Mouse (Mus musculus): ENCODE data around the gene Eapp.
"Not testable (repeated sequence)": the region's sequence is repeated elsewhere in the genome, so short reads cannot be mapped to it uniquely, and the experiment has no call there.

Eapp gene

DNA sequence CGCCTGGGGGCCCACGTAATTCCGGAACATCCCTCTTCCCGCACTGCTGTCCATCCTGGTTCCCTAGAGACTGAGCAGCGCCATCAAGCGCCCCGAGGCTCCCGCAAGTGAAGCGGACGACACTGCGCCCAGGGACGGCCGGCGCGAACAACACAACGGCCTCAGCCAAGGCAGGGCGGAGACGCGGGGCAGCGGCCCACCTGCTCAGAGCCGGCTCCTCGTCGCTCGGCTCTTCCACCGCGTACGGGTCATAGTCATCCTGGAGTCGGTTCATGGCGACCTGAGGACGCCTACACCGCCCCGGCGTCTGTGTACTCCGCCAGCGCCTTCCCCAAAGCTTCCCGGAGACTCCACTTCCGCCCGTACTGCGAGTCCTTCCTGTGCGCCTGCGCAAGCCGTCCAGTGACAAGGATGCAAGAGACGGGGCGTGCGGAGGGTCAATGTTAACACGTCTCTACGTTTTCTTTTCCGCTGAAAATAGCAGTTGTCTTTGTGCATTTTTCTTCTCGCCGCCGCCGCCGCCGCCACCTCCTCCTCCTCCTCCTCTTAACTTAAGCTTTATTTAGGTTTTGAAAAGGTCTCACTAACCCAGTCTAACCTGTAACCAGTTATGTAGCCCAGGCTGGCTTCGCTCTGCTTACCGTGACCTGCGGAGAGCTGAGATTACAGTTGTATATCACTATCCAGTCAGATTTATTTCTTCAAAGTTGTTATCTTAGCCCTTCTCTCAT lies at the start of gene Eapp:
Gene Eapp, minus strand, starts transcription at position 387 of the 731 bp plus-strand sequence.
- DNase-seq (ENCODE audit: low read depth): peak; percentile 95

DNA sequence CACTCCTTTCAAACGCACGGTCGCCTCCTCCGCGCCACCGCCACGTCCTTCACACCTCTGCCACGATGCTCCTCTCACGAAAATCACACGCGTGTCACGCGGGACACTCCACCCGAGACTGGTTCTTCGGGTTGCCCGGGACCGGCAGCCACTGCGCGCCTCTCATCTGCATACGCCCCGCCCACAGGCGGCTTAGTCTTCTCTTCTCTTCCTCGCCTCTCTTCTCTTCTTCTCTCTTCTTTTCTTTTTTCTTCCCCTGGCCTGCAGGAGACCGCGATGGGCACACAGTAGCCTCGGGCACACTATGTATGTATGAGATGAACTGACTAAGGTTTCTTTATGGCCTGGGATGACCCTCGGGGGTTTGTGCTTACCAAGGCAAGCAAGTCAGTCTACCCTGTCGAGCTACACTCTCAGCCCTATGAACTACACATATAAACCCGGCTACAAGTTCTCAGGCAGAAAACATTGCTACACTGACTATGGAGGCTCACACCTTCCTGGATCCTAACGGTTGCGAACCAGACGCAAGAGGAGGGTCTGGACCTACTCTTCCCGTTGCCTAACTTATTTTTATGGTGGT lies 43.1 kb upstream of the Eapp start:
- not testable (repeated sequence) for DNase-seq (ENCODE audit: low read depth)

DNA sequence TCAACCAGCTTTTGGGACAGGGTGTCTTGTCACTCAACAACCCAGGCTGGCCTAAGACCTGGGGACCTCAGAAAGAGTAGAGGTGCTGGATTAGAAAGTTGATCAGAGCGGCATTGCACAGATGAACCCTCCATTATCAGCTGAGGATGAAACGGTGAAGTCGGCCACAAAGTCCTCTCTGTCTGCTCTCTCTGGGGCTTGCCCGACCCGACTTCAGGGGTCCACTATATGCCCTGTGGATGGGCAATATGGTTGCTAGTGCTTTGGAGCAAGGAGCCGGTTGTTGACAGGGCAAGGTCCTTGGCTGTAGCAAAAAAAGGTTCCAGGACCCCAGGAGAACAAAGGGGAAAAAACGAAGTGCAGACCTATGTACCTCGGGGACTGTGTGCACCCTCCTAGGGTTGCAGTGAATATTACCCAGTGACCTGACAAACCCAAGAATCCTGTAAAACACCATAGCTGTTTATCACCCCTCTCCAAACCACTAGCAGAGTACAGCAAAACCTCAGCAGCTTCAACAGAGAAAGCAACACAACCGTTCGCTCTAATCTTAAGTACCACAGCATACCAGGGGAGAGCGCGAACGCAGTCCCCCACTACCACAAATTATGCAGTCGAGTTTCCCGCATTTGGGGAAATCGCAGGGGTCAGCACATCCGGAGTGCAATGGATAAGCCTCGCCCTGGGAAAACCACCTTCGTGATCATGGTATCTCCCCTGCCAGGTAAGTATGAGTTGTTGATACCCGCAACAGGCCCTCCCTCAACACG lies 42.4 kb upstream of the Eapp start:
- not testable (repeated sequence) for DNase-seq (ENCODE audit: low read depth)

DNA sequence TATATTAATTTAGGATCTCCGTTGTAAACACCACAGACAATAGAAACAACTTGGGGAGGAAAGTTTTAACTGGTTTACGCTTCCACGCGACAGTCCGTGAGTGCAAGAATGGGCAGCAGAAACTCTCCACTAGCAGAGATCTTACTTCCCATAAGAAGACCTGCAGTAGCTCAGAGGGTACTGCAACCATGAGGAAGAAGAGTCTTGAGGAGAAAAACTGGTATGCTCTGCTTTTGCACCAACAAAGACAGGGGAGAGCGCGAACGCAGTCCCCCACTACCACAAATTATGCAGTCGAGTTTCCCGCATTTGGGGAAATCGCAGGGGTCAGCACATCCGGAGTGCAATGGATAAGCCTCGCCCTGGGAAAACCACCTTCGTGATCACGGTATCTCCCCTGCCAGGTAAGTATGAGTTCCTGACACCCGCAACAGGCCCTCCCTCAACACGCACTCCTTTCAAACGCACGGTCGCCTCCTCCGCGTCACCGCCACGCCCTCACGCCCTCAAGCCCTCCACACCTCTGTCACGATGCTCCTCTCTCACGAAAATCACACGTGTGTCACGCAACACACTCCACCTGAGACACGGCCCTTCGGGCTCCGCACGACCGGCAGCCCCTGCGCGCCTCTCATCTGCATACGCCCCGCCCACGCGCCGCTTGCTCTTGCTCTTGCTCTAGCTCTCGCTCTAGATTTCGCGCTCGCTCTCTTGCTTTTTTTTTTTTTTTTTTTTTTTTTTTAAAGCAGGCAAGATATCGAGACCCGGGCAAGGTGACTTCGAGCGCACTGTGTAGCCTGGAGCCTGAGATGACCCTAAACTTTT lies 38.8 kb upstream of the Eapp start:
- not testable (repeated sequence) for DNase-seq (ENCODE audit: low read depth)

DNA sequence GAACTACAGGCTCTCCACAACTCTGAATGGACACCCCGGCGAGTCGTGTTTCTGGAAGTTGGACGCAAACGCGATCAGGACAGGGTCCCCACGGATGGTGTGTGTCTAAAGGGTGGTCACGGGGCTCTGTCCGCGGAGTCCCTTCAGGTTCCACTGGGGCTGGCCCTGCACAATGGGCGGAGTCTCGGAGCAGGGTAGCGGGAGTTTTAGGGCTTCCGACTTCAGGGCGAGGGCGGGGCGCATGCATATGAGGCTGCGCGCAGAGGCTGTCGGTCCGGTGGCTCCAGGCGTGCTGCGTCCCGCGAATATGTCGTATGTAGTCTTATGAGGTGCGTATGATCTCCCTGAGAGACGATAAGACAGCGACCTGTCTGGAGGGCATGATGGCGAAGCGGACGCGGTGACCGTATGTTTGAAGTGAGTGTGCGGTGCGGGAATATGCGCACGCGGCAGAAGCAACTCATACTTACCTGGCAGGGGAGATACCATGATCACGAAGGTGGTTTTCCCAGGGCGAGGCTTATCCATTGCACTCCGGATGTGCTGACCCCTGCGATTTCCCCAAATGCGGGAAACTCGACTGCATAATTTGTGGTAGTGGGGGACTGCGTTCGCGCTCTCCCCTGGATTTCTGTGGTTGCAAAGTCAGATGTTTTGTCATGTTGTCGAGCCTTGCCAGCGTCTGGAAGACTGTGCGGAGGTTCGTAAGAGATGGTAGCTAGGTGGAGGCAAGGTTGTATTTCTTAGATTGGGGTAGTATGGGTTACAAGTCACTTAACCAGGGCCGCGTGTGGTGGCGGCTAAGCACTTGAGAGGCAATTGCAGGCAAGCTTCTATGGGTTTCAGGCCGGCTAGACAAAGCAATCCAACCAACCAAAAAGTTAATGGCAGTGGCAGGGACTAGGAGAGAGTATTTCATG lies 33.7 kb upstream of the Eapp start:
- DNase-seq (ENCODE audit: low read depth): not testable (repeated sequence)

DNA sequence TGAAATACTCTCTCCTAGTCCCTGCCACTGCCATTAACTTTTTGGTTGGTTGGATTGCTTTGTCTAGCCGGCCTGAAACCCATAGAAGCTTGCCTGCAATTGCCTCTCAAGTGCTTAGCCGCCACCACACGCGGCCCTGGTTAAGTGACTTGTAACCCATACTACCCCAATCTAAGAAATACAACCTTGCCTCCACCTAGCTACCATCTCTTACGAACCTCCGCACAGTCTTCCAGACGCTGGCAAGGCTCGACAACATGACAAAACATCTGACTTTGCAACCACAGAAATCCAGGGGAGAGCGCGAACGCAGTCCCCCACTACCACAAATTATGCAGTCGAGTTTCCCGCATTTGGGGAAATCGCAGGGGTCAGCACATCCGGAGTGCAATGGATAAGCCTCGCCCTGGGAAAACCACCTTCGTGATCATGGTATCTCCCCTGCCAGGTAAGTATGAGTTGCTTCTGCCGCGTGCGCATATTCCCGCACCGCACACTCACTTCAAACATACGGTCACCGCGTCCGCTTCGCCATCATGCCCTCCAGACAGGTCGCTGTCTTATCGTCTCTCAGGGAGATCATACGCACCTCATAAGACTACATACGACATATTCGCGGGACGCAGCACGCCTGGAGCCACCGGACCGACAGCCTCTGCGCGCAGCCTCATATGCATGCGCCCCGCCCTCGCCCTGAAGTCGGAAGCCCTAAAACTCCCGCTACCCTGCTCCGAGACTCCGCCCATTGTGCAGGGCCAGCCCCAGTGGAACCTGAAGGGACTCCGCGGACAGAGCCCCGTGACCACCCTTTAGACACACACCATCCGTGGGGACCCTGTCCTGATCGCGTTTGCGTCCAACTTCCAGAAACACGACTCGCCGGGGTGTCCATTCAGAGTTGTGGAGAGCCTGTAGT lies 23.4 kb upstream of the Eapp start:
- DNase-seq (ENCODE audit: low read depth): not testable (repeated sequence)

DNA sequence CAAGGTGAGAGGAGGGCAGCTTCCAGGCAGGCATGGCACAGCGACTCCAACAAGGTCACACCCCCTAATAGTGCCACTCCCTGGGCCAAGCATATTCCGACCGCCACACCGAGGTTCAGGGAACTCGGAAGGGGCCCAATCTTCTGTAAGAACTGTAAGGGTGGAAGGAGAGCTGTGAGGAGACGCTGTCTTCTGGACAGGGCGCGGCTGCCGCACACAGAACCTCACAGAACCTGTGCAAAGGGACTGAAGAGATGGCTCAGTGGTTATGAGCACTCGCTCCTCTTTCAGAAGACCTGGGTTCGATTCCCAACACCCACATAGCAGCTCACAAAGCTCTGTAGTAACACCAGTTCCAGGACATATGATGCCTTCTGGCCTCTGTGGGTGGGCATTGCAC lies 21.8 kb upstream of the Eapp start:
- DNase-seq (ENCODE audit: low read depth): not testable (repeated sequence)

DNA sequence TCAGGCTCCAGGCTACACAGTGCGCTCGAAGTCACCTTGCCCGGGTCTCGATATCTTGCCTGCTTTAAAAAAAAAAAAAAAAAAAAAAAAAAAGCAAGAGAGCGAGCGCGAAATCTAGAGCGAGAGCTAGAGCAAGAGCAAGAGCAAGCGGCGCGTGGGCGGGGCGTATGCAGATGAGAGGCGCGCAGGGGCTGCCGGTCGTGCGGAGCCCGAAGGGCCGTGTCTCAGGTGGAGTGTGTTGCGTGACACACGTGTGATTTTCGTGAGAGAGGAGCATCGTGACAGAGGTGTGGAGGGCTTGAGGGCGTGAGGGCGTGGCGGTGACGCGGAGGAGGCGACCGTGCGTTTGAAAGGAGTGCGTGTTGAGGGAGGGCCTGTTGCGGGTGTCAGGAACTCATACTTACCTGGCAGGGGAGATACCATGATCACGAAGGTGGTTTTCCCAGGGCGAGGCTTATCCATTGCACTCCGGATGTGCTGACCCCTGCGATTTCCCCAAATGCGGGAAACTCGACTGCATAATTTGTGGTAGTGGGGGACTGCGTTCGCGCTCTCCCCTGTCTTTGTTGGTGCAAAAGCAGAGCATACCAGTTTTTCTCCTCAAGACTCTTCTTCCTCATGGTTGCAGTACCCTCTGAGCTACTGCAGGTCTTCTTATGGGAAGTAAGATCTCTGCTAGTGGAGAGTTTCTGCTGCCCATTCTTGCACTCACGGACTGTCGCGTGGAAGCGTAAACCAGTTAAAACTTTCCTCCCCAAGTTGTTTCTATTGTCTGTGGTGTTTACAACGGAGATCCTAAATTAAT lies 18.3 kb upstream of the Eapp start:
- DNase-seq (ENCODE audit: low read depth): not testable (repeated sequence)

DNA sequence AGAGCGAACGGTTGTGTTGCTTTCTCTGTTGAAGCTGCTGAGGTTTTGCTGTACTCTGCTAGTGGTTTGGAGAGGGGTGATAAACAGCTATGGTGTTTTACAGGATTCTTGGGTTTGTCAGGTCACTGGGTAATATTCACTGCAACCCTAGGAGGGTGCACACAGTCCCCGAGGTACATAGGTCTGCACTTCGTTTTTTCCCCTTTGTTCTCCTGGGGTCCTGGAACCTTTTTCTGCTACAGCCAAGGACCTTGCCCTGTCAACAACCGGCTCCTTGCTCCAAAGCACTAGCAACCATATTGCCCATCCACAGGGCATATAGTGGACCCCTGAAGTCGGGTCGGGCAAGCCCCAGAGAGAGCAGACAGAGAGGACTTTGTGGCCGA lies 14.8 kb upstream of the Eapp start:
- DNase-seq (ENCODE audit: low read depth): not testable (repeated sequence)

DNA sequence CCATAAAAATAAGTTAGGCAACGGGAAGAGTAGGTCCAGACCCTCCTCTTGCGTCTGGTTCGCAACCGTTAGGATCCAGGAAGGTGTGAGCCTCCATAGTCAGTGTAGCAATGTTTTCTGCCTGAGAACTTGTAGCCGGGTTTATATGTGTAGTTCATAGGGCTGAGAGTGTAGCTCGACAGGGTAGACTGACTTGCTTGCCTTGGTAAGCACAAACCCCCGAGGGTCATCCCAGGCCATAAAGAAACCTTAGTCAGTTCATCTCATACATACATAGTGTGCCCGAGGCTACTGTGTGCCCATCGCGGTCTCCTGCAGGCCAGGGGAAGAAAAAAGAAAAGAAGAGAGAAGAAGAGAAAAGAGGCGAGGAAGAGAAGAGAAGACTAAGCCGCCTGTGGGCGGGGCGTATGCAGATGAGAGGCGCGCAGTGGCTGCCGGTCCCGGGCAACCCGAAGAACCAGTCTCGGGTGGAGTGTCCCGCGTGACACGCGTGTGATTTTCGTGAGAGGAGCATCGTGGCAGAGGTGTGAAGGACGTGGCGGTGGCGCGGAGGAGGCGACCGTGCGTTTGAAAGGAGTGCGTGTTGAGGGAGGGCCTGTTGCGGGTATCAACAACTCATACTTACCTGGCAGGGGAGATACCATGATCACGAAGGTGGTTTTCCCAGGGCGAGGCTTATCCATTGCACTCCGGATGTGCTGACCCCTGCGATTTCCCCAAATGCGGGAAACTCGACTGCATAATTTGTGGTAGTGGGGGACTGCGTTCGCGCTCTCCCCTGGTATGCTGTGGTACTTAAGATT lies 14.2 kb upstream of the Eapp start:
- DNase-seq (ENCODE audit: low read depth): not testable (repeated sequence)

DNA sequence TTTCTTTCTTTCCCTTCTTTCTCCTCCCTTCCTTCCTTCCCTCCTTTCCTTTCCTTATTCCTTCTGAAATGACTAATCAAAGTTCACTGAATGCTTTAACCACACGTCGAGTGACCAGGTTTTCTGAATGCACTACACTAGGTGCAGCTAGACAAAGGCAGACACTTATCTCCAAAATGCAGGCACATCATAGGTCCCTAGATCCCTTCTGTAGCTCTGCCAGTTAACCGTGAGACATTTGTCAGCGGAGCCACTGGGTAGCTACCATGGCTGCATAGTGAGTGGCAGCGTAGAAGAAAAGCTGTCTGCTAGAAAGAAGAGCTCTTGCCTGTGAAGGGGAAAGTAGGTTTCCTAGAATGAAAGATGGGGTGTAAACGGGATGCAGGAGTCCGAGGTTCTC lies 3.7 kb upstream of the Eapp start:
- no peak for DNase-seq (ENCODE audit: low read depth)

DNA sequence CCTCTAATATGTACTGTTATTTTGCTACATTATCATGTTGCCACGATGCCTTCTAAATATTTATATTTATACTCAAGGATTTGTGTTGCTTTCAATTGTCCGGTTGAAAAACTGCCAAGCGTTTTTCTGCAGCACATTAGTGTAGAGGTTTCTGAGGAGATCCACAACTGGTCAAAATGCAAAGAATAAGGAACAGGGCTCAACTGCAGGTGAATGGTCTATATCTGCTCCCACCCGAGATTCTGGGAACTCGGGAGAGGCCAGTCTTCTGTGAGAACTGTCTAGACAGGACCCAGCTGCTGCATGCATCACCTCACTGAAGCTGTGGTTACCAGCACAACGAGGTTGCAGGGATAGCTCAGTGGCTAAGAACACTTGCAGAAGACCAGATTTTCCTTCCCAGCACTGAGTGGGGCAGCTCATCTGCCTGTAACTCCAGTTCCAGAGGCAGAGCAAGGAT lies 2.1 kb upstream of the Eapp start:
- DNase-seq (ENCODE audit: low read depth): peak; percentile 28

DNA sequence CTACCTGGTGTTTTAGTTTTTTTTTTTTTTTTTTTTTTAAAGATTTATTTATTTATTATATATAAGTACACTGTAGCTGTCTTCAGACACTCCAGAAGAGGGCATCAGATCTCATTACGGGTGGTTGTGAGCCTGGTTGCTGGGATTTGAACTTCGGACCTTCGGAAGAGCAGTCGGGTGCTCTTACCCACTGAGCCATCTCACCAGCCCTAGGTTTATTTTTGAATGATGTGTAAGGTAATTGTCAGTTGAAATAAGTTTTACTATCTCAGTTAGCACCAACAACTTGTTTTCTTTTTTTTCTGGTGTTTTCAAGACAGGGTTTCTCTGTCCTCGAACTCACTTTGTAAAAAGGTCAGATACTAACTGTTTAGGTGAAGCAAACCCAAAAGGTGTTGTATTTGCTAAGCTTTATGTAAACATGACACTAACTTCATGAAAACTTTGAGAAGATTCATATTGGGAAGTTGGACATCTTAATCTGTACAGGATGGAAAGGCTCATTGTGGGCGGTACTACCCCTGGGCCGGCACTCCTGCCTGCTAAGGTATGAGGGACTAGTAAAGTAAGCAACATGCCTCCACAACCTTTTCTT lies 1.4 kb upstream of the Eapp start:
- peak; percentile 78 for DNase-seq (ENCODE audit: low read depth)

DNA sequence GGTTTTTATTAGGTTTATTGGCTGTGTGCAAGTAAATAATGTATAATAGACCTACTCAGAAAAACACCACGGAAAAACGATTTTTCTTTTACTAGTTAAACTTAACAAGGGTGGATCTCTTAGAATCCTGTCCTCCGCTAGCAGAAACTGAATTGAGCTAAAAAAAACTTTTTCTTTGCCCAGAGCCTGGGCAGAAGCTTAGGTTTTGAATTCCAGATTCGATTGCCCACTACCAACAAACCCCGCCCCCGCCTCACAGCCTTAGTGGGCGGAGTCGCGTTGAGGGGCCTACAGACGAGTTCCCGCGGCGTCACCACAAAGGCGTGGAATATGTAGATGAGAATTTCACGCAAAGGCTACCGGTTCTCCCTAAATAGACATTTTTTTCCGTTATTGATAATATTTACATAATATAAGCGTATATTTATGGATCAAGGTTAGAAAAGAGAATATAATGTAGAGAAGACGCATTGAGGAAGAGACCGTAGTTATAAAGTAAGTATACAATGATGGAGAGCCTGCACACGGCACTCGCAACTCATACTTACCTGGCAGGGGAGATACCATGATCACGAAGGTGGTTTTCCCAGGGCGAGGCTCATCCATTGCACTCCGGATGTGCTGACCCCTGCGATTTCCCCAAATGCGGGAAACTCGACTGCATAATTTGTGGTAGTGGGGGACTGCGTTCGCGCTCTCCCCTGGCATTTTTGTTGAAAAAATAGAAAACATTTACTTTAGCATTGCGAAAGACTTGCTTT lies 725 bp upstream of the Eapp start:
- DNase-seq (ENCODE audit: low read depth): peak; percentile 98

DNA sequence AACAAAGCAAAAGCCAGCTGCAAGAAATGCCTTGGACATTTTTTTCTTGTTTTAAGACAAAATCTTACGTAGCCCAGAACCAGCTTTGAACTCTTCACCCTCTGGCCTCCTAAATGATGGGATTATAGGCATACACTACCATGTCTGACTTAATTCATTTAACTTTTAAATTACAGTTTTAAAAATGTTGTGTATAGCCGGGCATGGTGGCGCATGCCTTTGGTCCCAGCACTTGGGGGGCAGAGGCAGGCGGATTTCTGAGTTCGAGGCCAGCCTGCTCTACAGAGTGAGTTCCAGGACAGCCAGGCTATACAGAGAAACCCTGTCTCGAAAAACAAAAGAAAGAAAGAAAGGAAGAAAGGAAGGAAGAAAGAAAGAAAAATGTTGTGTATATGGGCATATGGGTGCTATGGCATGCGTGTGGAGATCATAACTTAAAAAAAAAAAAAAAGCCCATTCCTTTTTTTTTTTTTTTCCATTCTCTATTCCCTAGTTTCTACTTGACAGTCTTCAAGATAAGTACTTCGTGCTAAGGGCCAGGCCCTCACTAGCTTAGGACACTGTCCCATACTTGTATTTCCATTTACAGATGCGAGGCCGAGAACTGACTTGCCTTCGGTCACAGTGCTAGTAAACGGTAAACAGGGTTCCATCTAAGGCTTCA lies 718 bp downstream of the Eapp start:
- DNase-seq (ENCODE audit: low read depth): no peak

DNA sequence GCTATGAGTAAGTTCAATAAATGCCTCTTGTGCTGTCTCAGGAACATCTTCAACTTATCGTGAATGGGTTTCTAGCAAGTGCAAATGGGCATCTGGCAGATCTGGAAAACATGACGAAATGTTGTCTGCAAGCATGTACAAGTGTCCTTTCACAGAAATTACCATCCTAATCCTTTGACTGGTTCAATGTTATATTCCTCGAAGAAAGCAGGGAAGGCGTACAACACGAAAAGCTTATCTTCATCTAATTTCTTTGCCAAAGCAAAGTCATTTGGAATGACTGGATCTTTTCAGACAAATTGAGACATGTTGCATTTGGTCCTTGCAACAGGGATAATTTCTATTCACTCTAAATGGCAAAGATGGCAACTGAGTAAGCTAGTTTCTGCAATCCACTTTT lies 6.6 kb downstream of the Eapp start:
- no peak for DNase-seq (ENCODE audit: low read depth)
